Mouse (Mus musculus) layer of hippocampus, postnatal 36 days (tissue): ENCODE results near the gene Tmem120b. TPM values are rescaled to one million over a fixed set of nuclear protein-coding genes. Genes with fewer than 3 reads are reported as not detected.

Experiments
- DNase-seq, 2 experiments: peaks; one replicate each; pipeline ENCODE4 v3.0.0; 2022
- total RNA-seq, 2 experiments: library from RNA; stranded (reverse); gene quantifications; 2 replicates each; pipeline ENCODE4 v1.2.3; 2021

The Tmem120b gene
- total RNA-seq, 2 experiments from 2014 or later = 16.3 to 19.9 TPM

DNA sequence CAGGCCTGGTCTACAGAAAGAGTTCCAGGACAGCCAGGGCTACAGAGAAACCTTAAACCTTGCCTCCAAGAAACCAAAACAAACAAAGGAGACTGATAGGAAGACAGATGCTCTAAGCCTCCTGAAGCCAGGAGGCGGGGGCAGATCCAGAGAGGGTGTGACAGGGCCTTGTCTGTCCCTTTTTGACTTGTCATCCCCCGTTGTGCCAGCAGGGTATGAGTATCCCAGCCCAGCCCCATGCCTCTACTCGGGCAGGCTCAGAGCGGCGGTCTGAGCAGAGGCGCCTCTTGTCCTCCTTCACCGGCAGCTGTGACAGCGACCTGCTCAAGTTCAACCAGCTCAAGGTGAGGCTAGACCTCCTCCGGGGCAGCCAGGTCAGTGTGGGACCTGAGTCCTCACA is 94.7 kb downstream of the Tmem120b start:
- no peak for DNase-seq

DNA sequence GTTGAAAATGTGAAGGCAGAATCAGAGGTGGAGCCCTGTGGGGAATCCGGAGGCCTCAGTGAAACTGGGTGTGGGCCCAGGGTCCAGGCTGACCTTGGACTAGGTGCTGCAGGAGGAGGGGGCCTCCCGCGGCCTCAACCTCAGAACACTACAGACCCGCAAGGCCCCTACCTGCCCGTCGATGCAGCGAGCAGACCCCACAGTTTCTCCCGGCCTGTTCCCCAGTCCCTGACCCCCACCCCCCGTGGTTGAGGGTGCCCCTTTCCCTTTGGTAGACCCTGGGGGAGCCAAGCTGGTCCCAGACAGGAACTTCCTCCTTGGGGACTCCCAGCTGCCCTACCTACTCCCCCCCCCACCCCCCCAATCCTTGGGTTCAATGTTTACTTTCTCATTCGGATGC is 98.2 kb downstream of the Tmem120b start:
- DNase-seq = no peak

Other genes starting within 250 kb of the Tmem120b start
- gene Anapc5, start 247.1 kb upstream of the Tmem120b start, total RNA-seq = 100 to 1,000 TPM; 193 to 202 TPM
- 10 to 100 TPM; 57.7 to 58.8 TPM for gene Rnf34, start 218.4 kb upstream of the Tmem120b start, total RNA-seq
- gene Kdm2b, start 78.6 kb upstream of the Tmem120b start, total RNA-seq = 10 to 100 TPM; 35.3 to 43.9 TPM
- gene Orai1, start 53.3 kb upstream of the Tmem120b start, total RNA-seq = 10 to 100 TPM; 11.7 TPM
- not detected for gene Morn3, start 21.4 kb upstream of the Tmem120b start, total RNA-seq
- 10 to 100 TPM; 43.0 to 48.0 TPM for gene Rhof, start 64.3 kb downstream of the Tmem120b start, total RNA-seq
- 10 to 100 TPM; 31.4 to 36.2 TPM for gene Setd1b, start 73.8 kb downstream of the Tmem120b start, total RNA-seq
- 10 to 100 TPM; 28.2 to 30.8 TPM for gene Psmd9, start 101.0 kb downstream of the Tmem120b start, total RNA-seq
- not detected for gene Hpd, start 114.3 kb downstream of the Tmem120b start, total RNA-seq
- 1 to 10 TPM; 3.6 to 5.5 TPM for gene Wdr66, start 183.7 kb downstream of the Tmem120b start, total RNA-seq